Mouse (Mus musculus): ENCODE measurements at regions not wholly inside any gene's neighbourhood (a gene's known extent, or its start where the extent isn't known, plus 50 kb on each side); places are given as distances from the start of the nearest gene placed in this dataset.

DNA sequence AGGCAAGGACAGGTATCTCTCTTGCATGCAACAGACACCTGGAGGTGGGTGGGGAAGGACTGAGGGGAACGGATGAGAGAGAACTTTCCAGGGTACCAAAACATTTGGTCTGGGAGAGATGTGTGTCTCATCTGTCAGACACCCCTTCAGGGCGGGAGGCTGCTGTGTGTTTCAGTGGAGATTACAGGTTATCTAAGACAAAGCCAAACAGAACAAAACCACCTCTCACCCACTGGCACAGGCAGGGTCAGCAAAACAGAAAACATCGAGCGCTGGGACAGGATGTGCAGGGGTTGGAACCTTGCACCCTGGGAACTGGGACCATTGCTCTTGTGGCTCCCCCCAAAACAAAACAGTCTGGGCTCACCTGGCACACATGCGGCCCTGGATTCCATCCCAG lies 63.6 kb upstream of the Cldn5 start:
- TF ChIP-seq CTCF (conservative IDR thresholded peaks at IDR 0.05; ENCODE audit: low read length) (no peak), NANOG (IDR thresholded peaks at IDR 0.05; ENCODE audit: borderline replicate concordance, low read length) (no peak), POU5F1 (IDR thresholded peaks at IDR 0.05; ENCODE audit: borderline replicate concordance, low read length) (no peak)
